Mouse (Mus musculus) MEL (cell line): ENCODE measurements around the gene Rad51b. TPM values are rescaled to one million over a fixed set of nuclear protein-coding genes. Genes with fewer than 3 reads are reported as not detected.

Experiments
- DNase-seq: peaks from one replicate; pipeline ENCODE4 v3.0.0; 2011; ENCODE audit warnings: low read depth, low spot score
- H3K27ac ChIP-seq: 2 replicates; pipeline ENCODE4 v1.5.1; 2012; ENCODE audit warnings: low read depth, mild to moderate bottlenecking, control low read depth, low read length, moderate library complexity; ENCODE audit not compliant: control insufficient read depth
- H3K27me3 ChIP-seq, 2 experiments: fragments of 150-350 bp in 1 of 2; sonication (generic) in 1 of 2; 2 replicates each; pipeline ENCODE4 v1.6.1; 2012; ENCODE audit warnings: low read length in 2 of 2, mild to moderate bottlenecking in 2 of 2, improper control_type of control experiment in 1 of 2, moderate library complexity in 1 of 2; ENCODE audit not compliant: insufficient read depth in 2 of 2, control insufficient read depth in 1 of 2
- H3K36me3 ChIP-seq, 2 experiments: 2 replicates each; pipeline ENCODE4 v1.6.1; 2012 to 2014; ENCODE audit warnings: low read length in 2 of 2, improper control_type of control experiment in 1 of 2, inconsistent platforms in 1 of 2, mild to moderate bottlenecking in 1 of 2; ENCODE audit not compliant: insufficient read depth in 2 of 2, control insufficient read depth in 1 of 2
- H3K4me1 ChIP-seq, 2 experiments: fragments of 150-350 bp in 1 of 2; sonication (generic) in 1 of 2; 2 replicates each; pipeline ENCODE4 v1.6.1; 2012; ENCODE audit warnings: low read length in 2 of 2, improper control_type of control experiment in 1 of 2, mild to moderate bottlenecking in 1 of 2; ENCODE audit not compliant: insufficient read depth in 2 of 2, control insufficient read depth in 1 of 2
- H3K4me3 ChIP-seq, 2 experiments: fragments of 150-350 bp in 1 of 2; sonication (generic) in 1 of 2; 2 replicates each; pipeline ENCODE4 v1.5.1; 2012; ENCODE audit warnings: low read depth in 2 of 2, low read length in 2 of 2, mild to moderate bottlenecking in 2 of 2, moderate library complexity in 2 of 2, control low read depth in 1 of 2, improper control_type of control experiment in 1 of 2; ENCODE audit not compliant: control insufficient read depth in 1 of 2, insufficient read depth in 1 of 2
- H3K79me2 ChIP-seq: 2 replicates; pipeline ENCODE4 v1.6.1; 2012; ENCODE audit warnings: mild to moderate bottlenecking, low read length, moderate library complexity; ENCODE audit not compliant: control insufficient read depth, poor library complexity, insufficient read depth
- H3K9ac ChIP-seq: 2 replicates; pipeline ENCODE4 v1.6.1; 2012; ENCODE audit warnings: low read depth, mild to moderate bottlenecking, control low read depth, low read length, moderate library complexity; ENCODE audit not compliant: control insufficient read depth, poor library complexity, severe bottlenecking
- H3K9me3 ChIP-seq: fragments of 150-350 bp; sonication (generic); replicated peaks from 2 replicates; pipeline ENCODE4 v1.6.1; 2012; ENCODE audit warnings: mild to moderate bottlenecking, low read length, improper control_type of control experiment, moderate library complexity; ENCODE audit not compliant: insufficient read depth
- BHLHE40 ChIP-seq: IDR thresholded peaks from 2 replicates; pipeline ENCODE4 v1.6.1; 2012; ENCODE audit warnings: low read depth, mild to moderate bottlenecking, inconsistent platforms, low read length, improper control_type of control experiment, borderline replicate concordance
- CHD1 ChIP-seq: IDR thresholded peaks from 2 replicates; pipeline ENCODE4 v1.6.1; 2012; ENCODE audit warnings: low read depth, mild to moderate bottlenecking, inconsistent platforms, low read length, improper control_type of control experiment
- CHD2 ChIP-seq: IDR thresholded peaks from 2 replicates; pipeline ENCODE4 v1.6.1; 2011; ENCODE audit warnings: low read length, improper control_type of control experiment
- ELF1 ChIP-seq: IDR thresholded peaks from 2 replicates; pipeline ENCODE4 v1.6.1; 2014; ENCODE audit warnings: low read depth, mild to moderate bottlenecking, inconsistent platforms, low read length, improper control_type of control experiment, moderate library complexity
- EP300 ChIP-seq, 2 experiments: IDR thresholded peaks; 2 replicates each; pipeline ENCODE4 v1.6.1; 2011; ENCODE audit warnings: improper control_type of control experiment in 2 of 2, low read length in 2 of 2, low read depth in 1 of 2, mild to moderate bottlenecking in 1 of 2
- ETS1 ChIP-seq: IDR thresholded peaks from 2 replicates; pipeline ENCODE4 v1.6.1; 2012; ENCODE audit warnings: low read depth, mild to moderate bottlenecking, inconsistent platforms, low read length, improper control_type of control experiment, moderate library complexity
- GABPA ChIP-seq: IDR thresholded peaks from 2 replicates; pipeline ENCODE4 v1.6.1; 2012; ENCODE audit warnings: low read depth, mild to moderate bottlenecking, inconsistent platforms, low read length, improper control_type of control experiment, moderate library complexity
- GATA1 ChIP-seq: IDR thresholded peaks from 2 replicates; pipeline ENCODE4 v1.6.1; 2011; ENCODE audit warnings: low read depth, low read length, improper control_type of control experiment
- HCFC1 ChIP-seq: IDR thresholded peaks from 2 replicates; pipeline ENCODE4 v1.6.1; 2012; ENCODE audit warnings: low read depth, mild to moderate bottlenecking, inconsistent platforms, low read length, improper control_type of control experiment, moderate library complexity
- JUND ChIP-seq: IDR thresholded peaks from 2 replicates; pipeline ENCODE4 v1.6.1; 2011; ENCODE audit warnings: low read depth, mild to moderate bottlenecking, improper control_type of control experiment, low read length
- KAT2A ChIP-seq: conservative IDR thresholded peaks from 2 replicates; pipeline ENCODE4 v1.6.1; 2012; ENCODE audit warnings: low read depth, low read length, improper control_type of control experiment, inconsistent platforms
- MAFK ChIP-seq: IDR thresholded peaks from 2 replicates; pipeline ENCODE4 v1.6.1; 2011; ENCODE audit warnings: low read depth, mild to moderate bottlenecking, low read length, improper control_type of control experiment, borderline replicate concordance
- MAX ChIP-seq: IDR thresholded peaks from 2 replicates; pipeline ENCODE4 v1.6.1; 2011; ENCODE audit warnings: low read length, improper control_type of control experiment
- MAZ ChIP-seq: IDR thresholded peaks from 2 replicates; pipeline ENCODE4 v1.6.1; 2012; ENCODE audit warnings: low read depth, mild to moderate bottlenecking, inconsistent platforms, low read length, improper control_type of control experiment
- MEF2A ChIP-seq: IDR thresholded peaks from 2 replicates; pipeline ENCODE4 v1.6.1; 2014; ENCODE audit warnings: low read depth, mild to moderate bottlenecking, inconsistent platforms, low read length, improper control_type of control experiment; ENCODE audit not compliant: poor library complexity, insufficient replicate concordance, severe bottlenecking; ENCODE audit errors: extremely low read depth
- MXI1 ChIP-seq: IDR thresholded peaks from 2 replicates; pipeline ENCODE4 v1.6.1; 2011; ENCODE audit warnings: mild to moderate bottlenecking, low read depth, low read length, improper control_type of control experiment
- MYC ChIP-seq: IDR thresholded peaks from 2 replicates; pipeline ENCODE4 v1.6.1; 2011; ENCODE audit warnings: low read depth, mild to moderate bottlenecking, low read length, improper control_type of control experiment, moderate library complexity
- POLR2AphosphoS2 ChIP-seq: IDR thresholded peaks from 2 replicates; pipeline ENCODE4 v1.6.1; 2011; ENCODE audit warnings: low read length, improper control_type of control experiment
- POLR2AphosphoS5 ChIP-seq: IDR thresholded peaks from 2 replicates; pipeline ENCODE4 v1.6.1; 2012; ENCODE audit warnings: low read depth, borderline replicate concordance, mild to moderate bottlenecking, inconsistent platforms, low read length, moderate library complexity, mixed read lengths
- RAD21 ChIP-seq: IDR thresholded peaks from 2 replicates; pipeline ENCODE4 v1.6.1; 2011; ENCODE audit warnings: mild to moderate bottlenecking, low read depth, low read length, improper control_type of control experiment
- RCOR1 ChIP-seq: IDR thresholded peaks from 2 replicates; pipeline ENCODE4 v1.6.1; 2012; ENCODE audit warnings: low read depth, mild to moderate bottlenecking, inconsistent platforms, low read length, improper control_type of control experiment
- SIN3A ChIP-seq: IDR thresholded peaks from 2 replicates; pipeline ENCODE4 v1.6.1; 2012; ENCODE audit warnings: low read length, improper control_type of control experiment, inconsistent platforms
- SMC3 ChIP-seq: IDR thresholded peaks from 2 replicates; pipeline ENCODE4 v1.6.1; 2011; ENCODE audit warnings: low read depth, low read length, improper control_type of control experiment
- TCF12 ChIP-seq: IDR thresholded peaks from 2 replicates; pipeline ENCODE4 v1.6.1; 2014; ENCODE audit warnings: low read depth, mild to moderate bottlenecking, inconsistent platforms, low read length, improper control_type of control experiment, moderate library complexity
- USF1 ChIP-seq: IDR thresholded peaks from 2 replicates; pipeline ENCODE4 v1.6.1; 2014; ENCODE audit warnings: low read depth, mild to moderate bottlenecking, inconsistent platforms, low read length, improper control_type of control experiment, moderate library complexity
- ZKSCAN1 ChIP-seq: IDR thresholded peaks from 2 replicates; pipeline ENCODE4 v1.6.1; 2012; ENCODE audit warnings: low read depth, mild to moderate bottlenecking, inconsistent platforms, low read length, improper control_type of control experiment, moderate library complexity
- ZMIZ1 ChIP-seq: IDR thresholded peaks from 2 replicates; pipeline ENCODE4 v1.6.1; 2012; ENCODE audit warnings: low read depth, mild to moderate bottlenecking, inconsistent platforms, low read length, improper control_type of control experiment, moderate library complexity
- ZNF384 ChIP-seq: IDR thresholded peaks from 2 replicates; pipeline ENCODE4 v1.6.1; 2012; ENCODE audit warnings: low read depth, mild to moderate bottlenecking, inconsistent platforms, low read length, improper control_type of control experiment
- polyA plus RNA-seq, 2 experiments: library from polyadenylated mRNA; stranded (reverse) in 1 of 2; unstranded in 1 of 2; fragments of >175 nt in 1 of 2; fragments of >200 nt in 1 of 2; gene quantifications; 2 replicates each; pipeline versions ENCODE4 v1.2.1 to v1.2.4; 2012; ENCODE audit warnings: low replicate concordance in 2 of 2, low read depth in 1 of 2; ENCODE audit not compliant: insufficient read length in 2 of 2, insufficient read depth in 1 of 2, missing spikeins in 1 of 2
- total RNA-seq: library from RNA; depleted of rRNA; stranded (reverse); fragments of 300-350 nt; gene quantifications from 2 replicates; pipeline ENCODE4 v1.2.3, GENCODE M21; 2012

The Rad51b gene
- total and polyA plus RNA-seq, 3 experiments, result 3.6 to 5.7 TPM; not detected in 1

DNA sequence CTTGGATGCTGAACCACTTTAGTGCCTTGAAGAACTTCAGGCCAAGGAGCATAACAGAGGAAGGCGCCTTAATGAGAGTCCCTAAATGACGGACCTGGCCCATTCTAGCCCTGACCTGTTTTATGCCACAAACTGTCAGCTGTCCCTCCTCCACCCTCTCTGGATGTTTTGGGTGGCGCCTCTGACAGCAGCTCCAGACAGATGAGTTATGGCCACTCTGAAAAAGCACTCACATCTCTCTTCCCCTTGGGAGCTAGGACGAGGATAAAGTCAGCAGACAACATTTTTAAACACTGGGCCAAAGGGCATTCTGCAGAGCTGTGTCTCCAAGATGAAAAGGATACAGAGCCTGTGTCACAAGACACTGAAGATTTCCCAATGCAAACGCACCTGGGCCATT, 459.3 kb downstream of the Rad51b start:
- TF ChIP-seq EP300 (IDR thresholded peaks at IDR 0.05; ENCODE audit: low read depth in 1 of 2, low read length in 2 of 2) (no peak), ZNF384 (no peak), CHD1 (no peak), USF1 (no peak), RAD21 (no peak), HCFC1 (no peak), ELF1 (no peak), MAZ (no peak), ETS1 (no peak), CHD2 (no peak), MXI1 (no peak), POLR2AphosphoS5 (no peak), JUND (no peak), POLR2AphosphoS2 (no peak), GABPA (no peak), RCOR1 (no peak), BHLHE40 (no peak)
- DNase-seq, result no peak
- Histone ChIP-seq H3K27me3 (no peaks in the 10 kb centered on the region), H3K4me1 (peaks cover 0 to 3% of the 10 kb centered on the region in 2 experiments; a peak in 1 of 4 replicates), H3K9ac (no peak overlapping the region), H3K36me3 (peaks cover 0 to 2% of the 10 kb centered on the region in 2 experiments; a peak in 1 of 4 replicates), H3K79me2 (no peaks in the 10 kb centered on the region), H3K27ac (no peak overlapping the region), H3K4me3 (no peak overlapping the region), H3K9me3 (no peaks in the 10 kb centered on the region)

DNA sequence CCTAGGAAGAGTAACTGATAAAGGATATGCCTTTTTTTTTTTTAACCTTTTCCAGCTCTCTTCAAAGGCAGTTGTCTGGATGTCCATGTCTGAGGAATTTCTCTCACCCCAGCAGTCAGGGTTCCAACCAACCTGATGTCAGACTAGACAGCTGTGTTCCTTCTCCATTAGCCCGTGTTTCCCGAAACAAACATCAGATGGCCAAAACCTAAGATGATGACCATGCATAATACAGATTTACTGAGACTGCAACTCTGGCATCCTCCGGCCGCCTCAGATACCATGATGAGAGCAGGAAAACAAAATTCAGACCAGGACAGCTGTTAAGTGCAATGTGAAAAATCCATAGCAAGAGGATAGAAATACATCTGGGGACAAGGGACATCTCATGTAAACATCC, 460.7 kb downstream of the Rad51b start:
- peaks cover 0 to 14% of the 10 kb centered on the region in 2 experiments; a peak in 2 of 4 replicates for H3K36me3 ChIP-seq
- no peaks in the 10 kb centered on the region for H3K27me3 ChIP-seq
- TF ChIP-seq USF1 (no peak), TCF12 (no peak), KAT2A (no peak), POLR2AphosphoS2 (no peak), MAX (no peak), JUND (no peak), SMC3 (no peak), ZNF384 (no peak), MYC (no peak), ETS1 (no peak), MAFK (no peak), RAD21 (no peak), MEF2A (no peak), CHD1 (no peak), ZMIZ1 (no peak), SIN3A (no peak), GATA1 (no peak), ZKSCAN1 (no peak), POLR2AphosphoS5 (no peak)
- TF ChIP-seq, all 39 proteins: peak for 0
- no peak for DNase-seq
- Histone ChIP-seq H3K9ac (no peak overlapping the region), H3K27ac (no peak overlapping the region), H3K79me2 (no peaks in the 10 kb centered on the region), H3K4me1 (peaks cover 9 to 12% of the 10 kb centered on the region in 2 experiments), H3K9me3 (no peaks in the 10 kb centered on the region), H3K4me3 (no peak overlapping the region)
